Mouse (Mus musculus): ENCODE data around the gene Ifi203.
"Not testable (repeated sequence)": the region's sequence is repeated elsewhere in the genome, so short reads cannot be mapped to it uniquely, and the experiment has no call there.

Ifi203 gene

DNA sequence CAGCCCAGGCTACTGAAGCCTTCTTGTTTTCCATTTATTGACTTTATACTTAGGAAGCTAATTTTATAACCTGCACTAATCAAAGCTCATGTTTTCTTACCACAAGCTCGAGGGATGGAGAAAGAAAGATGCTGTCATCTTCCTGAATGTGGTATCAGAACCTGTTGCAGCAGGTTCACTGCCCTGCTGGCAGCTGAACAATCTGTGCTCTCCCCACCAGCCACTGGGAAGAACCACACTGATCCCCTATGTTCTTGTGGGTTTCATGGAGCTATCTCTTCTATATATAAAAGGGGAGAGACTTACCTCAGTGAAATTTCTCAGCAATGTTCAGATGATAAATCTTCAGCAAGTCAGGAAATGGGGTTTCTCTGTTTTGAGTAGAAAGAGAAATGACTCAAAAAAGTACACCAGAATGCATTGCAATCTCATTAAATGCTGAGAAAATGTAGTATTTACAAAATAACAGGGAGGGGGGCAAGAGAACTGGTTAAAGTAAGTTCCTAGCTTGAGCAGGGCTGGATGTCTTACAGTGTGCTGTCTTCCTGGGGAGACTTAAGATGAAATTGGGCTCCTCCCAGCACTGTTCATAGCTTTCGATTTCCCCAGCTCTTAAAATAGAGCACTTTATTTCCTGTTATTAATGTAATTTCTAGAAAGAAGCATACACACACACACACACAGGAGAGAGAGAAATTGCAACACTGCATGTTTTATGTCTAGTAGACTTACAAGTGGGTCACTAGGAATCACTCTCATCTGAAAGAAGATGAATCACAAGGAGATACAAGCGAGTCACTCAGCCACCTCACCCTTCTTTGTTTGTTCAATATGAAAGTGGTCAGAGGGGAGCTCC lies at the start of gene Ifi203, which contains the start of gene Mndal:
Ifi203 (minus strand) TSS at position 749 of the 856 bp plus-strand sequence.
Mndal (minus strand) TSS at position 568 of the 856 bp plus-strand sequence.
- not testable (repeated sequence) for DNase-seq (ENCODE audit: low spot score in 2 of 2)

DNA sequence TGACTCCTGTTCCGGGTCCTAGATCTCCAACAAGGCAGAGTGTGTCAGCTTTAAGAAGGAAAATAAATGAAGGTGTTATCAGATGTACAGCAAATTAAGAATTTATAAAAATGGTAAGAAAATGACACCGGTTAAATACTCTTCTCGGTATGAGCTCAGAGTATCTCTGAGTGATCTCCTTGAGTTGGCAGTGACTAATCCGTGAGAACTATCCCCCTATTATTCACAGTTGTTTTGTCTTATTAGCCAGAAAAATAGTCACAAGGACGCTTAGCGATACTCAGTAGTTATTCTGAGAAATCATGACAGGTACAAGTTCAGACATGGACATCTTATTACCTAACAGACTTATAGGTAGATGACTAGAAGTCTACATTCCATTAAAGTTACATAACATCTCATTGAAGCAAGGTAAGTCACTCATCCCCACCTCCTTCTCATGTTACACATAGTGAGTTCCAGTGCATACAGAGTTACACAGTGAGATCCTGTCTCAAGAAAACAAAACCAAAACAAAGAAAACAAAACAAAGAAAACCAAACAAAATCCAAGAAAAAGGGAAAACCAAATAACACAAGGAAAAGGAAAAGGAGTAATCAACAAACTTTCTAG lies 40.3 kb upstream of the Ifi203 start, which contains the start of gene Ifi202b:
Ifi202b (minus strand) TSS at position 51 of the 612 bp plus-strand sequence.
- not testable (repeated sequence) for DNase-seq (ENCODE audit: low spot score in 2 of 2)

GRCm38 (mm10) chr1:173981038-173981437 lies 38.6 kb upstream of the Ifi203 start:
- not testable (repeated sequence) for DNase-seq (ENCODE audit: low spot score in 2 of 2)

GRCm38 (mm10) chr1:173977622-173978021 lies 35.1 kb upstream of the Ifi203 start:
- no peak for DNase-seq (ENCODE audit: low spot score in 2 of 2)

DNA sequence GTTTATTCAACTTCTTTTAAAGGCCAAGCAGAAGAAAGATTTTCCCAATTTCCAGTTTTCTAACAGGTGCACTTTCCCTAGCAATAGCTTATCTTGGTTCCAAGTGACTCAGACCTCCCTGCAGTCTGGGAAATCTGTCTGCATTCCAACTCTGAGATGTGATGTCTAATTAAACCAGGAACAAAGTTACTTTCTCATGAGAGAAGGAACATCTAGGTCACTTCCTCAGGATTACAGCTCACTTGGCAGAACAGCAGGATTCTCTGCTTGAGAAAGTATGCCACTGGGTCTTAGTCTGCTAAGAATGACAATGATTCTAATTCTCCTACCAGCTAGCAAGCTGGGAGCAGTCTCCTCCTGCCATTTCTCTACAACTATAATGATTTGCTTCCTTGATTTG lies 30.6 kb upstream of the Ifi203 start:
- DNase-seq (ENCODE audit: low spot score in 2 of 2) = no peak

GRCm38 (mm10) chr1:173961491-173961890 lies 19.0 kb upstream of the Ifi203 start:
- DNase-seq (ENCODE audit: low spot score in 2 of 2) = not testable (repeated sequence)

- DNase-seq (ENCODE audit: low spot score in 2 of 2) = not testable (repeated sequence)
Measured at GRCm38 (mm10) chr1:173959998-173960397, 17.5 kb upstream of the Ifi203 start.

- not testable (repeated sequence) for DNase-seq (ENCODE audit: low spot score in 2 of 2)
Measured at GRCm38 (mm10) chr1:173955839-173956527, 13.5 kb upstream of the Ifi203 start.

DNA sequence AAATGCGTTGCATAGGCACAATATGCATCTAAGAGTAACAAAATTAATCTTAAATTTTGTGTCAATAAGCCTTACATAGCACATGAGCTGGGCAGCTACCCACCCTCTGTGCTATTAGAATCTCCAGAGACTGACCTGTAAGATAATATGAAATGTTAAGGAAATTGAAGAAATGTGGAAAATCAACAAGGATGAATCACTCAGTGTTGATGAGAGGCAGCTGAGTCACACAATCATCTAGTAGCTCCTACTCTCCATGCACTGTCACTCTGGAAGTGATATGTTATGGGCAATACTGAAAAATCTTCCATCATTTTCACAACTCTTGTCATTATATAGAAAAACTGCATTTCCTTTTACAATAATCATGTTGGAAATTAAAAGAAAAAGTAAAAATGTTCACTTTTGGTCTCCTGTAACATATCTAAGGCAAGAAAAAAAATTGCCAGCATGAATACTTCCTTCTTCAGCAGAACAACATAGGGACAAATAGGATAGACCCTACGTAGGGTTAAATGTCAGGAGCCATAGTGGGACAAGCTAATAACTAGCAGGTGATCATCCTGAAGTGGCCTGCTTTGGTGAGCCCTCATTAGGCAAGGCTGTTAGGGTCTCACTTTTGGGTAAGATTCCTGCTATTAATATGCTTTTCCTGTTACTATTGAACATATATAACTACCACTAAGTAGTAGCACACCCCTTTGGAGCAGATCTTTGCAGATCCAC lies 12.8 kb upstream of the Ifi203 start:
- no peak for DNase-seq (ENCODE audit: low spot score in 2 of 2)

GRCm38 (mm10) chr1:173953563-173953962 lies 11.1 kb upstream of the Ifi203 start:
- no peak for DNase-seq (ENCODE audit: low spot score in 2 of 2)

- DNase-seq (ENCODE audit: low spot score in 2 of 2) = not testable (repeated sequence)
Measured at GRCm38 (mm10) chr1:173949044-173949443, 6.6 kb upstream of the Ifi203 start.

DNA sequence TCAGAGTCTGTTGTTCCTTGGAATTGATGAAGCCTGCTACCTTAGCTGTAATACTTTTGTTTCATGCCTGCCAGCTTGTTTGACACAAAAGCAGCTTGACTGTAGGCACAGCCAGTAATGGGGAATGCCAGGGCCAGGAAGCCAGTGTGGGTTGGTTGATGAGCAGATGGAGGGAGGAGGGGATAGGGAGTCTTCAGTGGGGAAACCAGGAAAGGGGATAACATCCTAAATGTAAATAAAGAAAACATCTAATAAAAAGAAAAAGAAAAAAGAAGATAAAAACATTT lies 251 bp upstream of the Ifi203 start:
- not testable (repeated sequence) for DNase-seq (ENCODE audit: low spot score in 2 of 2)

DNA sequence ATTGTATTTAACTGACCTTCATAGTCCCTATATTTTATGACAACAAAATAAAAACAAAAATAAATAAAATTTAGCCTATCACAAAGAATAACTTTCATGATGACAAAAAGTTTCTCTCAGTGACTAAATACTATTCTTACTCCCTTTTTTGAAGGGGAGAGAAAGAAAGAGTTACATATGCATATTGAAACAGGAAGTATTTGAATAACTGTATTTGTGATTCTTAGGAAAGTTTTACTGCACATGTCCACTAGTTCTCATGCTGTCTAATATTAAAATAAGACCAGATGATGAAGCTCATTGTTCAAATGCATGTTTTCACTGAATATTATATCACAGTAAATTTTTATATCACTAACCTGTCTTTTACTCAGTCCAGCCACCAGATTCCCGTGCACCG lies 950 bp downstream of the Ifi203 start:
- DNase-seq (ENCODE audit: low spot score in 2 of 2) = not testable (repeated sequence)

- not testable (repeated sequence) for DNase-seq (ENCODE audit: low spot score in 2 of 2)
Measured at GRCm38 (mm10) chr1:173919279-173919678, 23.2 kb downstream of the Ifi203 start.

GRCm38 (mm10) chr1:173914559-173914958 lies 27.9 kb downstream of the Ifi203 start:
- no peak for DNase-seq (ENCODE audit: low spot score in 2 of 2)

- not testable (repeated sequence) for DNase-seq (ENCODE audit: low spot score in 2 of 2)
Measured at GRCm38 (mm10) chr1:173913256-173913791, 29.1 kb downstream of the Ifi203 start.

DNA sequence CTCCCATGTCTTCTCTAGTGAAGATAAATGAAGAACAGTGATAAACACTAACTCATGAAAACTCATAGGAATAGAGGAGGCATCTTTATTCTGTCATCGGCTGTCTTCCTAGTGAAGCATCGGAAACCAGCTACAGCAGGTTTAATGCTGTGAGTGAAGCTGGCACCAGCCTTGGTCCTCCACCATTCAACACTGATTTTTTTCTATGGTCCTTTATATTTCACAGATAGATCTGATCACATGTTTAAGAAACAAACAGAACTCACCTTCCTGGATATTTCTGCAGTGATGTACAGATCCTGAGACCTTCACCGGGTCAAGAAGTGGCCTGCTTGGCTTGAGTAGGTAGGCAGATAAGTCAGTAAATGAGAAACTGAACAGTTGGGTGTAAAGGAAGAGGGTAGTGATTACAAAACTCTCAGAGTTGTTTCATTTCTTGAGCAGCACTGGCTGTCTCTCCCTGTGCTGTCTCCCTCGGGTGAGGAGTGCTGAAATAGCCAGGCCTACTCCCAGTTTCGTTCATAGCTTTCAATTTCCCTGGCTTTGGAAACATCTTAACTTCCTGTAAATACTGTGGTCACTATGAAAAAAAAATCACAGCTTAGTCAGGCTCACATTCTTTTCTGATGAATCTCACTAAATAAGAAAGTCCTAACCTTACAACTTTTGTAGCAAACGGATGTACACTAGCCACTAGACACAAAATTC lies 29.8 kb downstream of the Ifi203 start, which contains the start of gene Ifi211:
Ifi211 (minus strand) TSS at position 499 of the 708 bp plus-strand sequence.
- peak in 1 of 2 experiments; percentile 34 for DNase-seq (ENCODE audit: low spot score in 2 of 2)

DNA sequence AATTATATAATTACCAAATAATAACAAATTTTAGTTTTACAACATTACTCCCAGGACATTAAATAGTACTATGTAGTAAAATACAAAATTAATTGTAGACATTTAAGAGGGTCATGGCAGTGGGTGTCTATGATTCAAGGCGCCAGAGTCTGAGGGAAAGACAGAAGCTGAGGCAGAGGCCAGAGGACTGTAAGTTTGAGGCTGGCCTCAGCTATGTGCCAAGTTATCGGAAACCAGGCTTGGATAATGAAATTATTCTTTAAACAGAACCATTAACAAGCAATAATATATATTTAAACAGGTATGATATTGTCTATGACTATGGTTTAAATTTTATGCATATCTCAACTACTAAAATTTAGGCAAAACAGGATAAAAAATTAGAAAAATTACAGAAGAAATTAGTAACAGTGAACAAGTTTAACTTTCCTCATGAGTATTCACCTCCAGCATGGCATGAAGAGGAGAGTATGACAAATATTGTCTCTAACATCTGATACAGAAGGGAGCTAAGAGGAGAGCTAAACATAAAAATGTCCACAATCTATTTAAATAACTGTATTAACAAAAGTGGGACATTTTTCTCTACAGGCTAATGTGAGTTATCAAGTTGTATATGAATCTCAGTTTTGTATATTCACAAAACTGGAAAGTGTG lies 30.5 kb downstream of the Ifi203 start:
- DNase-seq (ENCODE audit: low spot score in 2 of 2) = no peak

DNA sequence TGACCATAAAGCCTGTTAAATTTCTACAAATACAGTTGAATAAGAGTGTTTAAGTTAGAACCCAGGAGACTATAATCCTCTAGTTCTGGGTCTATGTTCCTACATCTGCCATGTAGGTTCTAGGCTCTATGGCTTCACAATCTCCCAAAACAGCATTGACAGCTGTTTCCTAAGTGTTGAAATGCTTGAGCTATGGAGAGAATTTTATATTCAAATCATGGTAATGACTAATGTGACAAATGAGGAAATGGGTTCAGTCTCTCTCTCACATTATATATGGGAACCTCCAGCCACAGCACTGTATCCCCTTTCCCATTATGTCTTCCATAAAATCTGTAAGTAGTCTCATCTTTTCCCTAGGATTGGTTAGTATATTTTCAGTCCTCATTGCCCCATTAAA lies 34.1 kb downstream of the Ifi203 start:
- not testable (repeated sequence) for DNase-seq (ENCODE audit: low spot score in 2 of 2)

DNA sequence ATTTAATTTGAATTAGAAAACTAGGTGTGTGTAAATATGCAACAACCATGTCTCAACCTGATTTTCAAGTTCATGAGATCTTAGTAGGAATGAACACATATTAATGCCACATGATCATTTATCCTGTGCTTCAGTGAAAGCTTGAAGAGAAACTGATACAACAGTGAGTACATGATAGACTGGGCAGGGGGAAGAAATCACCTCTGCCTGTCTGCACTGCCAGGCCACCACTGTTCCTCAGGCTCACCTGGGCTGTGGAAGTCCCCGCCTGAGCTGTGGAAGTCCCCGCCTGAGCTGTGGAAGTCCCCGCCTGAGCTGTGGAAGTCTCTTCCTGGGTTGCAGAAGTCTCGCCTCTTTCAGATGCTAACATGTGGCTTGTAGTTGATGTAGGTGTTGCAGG lies 36.6 kb downstream of the Ifi203 start:
- not testable (repeated sequence) for DNase-seq (ENCODE audit: low spot score in 2 of 2)

Data from urinary bladder, postnatal 36 days (tissue).